Mouse (Mus musculus): ENCODE data around the gene Farsb.

DNA sequence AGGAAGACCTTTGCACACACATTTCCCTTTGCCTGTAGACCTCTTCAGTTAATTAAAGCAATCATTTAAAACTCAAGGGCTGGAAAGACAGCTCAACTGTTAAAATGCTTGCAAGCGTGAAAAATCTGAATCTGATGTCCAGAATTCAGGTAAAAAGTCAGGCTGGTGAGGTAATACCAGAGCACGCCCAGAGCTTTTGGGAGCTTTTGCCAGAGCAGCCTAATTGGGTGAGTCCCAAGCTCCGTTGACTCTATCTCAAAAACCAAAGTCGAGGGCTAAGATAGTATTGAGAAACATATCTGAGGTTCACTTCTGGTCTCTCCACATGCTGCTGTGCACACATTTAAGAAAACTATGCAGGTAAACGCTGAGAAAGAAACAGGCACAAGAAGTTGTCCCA lies 22.2 kb upstream of the Farsb start, which contains the start of gene Mogat1:
- no peak for TF ChIP-seq MAZ (IDR thresholded peaks at IDR 0.05; ENCODE audit: low read depth, low read length)
- no peak for TF ChIP-seq UBTF (IDR thresholded peaks at IDR 0.05; ENCODE audit: low read depth, low read length)
- no peak for TF ChIP-seq CTCF (conservative IDR thresholded peaks at IDR 0.05 in 1 of 2, IDR thresholded peaks at IDR 0.05 in 1 of 2; ENCODE audit: low read depth in 2 of 2, low read length in 2 of 2)
- no peak for TF ChIP-seq MXI1 (IDR thresholded peaks at IDR 0.05; ENCODE audit: low read depth, low read length)
- TF ChIP-seq KAT2A (IDR thresholded peaks at IDR 0.05; ENCODE audit: insufficient replicate concordance, low read length) = no peak
- no peak for TF ChIP-seq POLR2A (IDR thresholded peaks at IDR 0.05; ENCODE audit: low read depth, low read length)
- no peak for TF ChIP-seq TBP (conservative IDR thresholded peaks at IDR 0.05; ENCODE audit: low read depth, low read length)
- TF ChIP-seq POLR2AphosphoS2 (IDR thresholded peaks at IDR 0.05; ENCODE audit: low read depth, low read length) = no peak
